Mouse (Mus musculus): ENCODE results near the gene Plekhm3. TPM values are rescaled to one million over a fixed set of nuclear protein-coding genes. Genes with fewer than 3 reads are reported as not detected.

The Plekhm3 gene
- polyA plus RNA-seq, 1 experiment = 4.8 TPM

DNA sequence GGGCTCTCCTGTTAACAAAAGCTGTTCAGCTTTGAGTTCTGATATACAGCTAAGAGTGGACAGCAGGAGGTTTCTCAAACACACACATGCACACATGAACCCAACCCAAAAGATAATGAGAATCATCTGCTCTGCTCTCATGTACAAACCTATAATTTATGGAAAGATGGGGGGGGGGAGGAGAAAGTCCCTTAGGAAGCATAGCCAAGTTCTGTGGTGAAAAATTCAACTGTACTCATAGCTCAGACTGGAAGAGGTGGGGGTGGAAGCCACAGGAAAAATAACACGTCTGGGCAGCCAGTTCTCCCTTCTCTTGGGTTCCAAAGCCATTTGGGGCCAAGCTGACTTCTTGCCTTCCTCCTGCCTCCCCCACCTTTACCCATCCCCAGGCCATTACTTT is 115.7 kb downstream of the Plekhm3 start:
- H3K27ac ChIP-seq (ENCODE audit: control insufficient read depth, insufficient read depth, low read length) = no peak overlapping the region
- TF ChIP-seq CTCF (IDR thresholded peaks at IDR 0.05; ENCODE audit: borderline replicate concordance, control insufficient read depth, extremely low read depth, insufficient read depth, low read length, poor library complexity) (no peak), POLR2A (IDR thresholded peaks at IDR 0.05; ENCODE audit: control insufficient read depth, extremely low read depth, insufficient read depth, low read length, poor library complexity) (no peak)
- 64% methylated on average over 1 of the region's 1 CpGs for WGBS
- H3K27me3 ChIP-seq (ENCODE audit: control insufficient read depth, insufficient read depth, low read length) = no peaks in the 10 kb centered on the region
- H3K36me3 ChIP-seq (ENCODE audit: control insufficient read depth, insufficient read depth, low read length) = no peaks in the 10 kb centered on the region
- H3K4me3 ChIP-seq (ENCODE audit: control insufficient read depth, insufficient read depth, low read length) = no peak overlapping the region
- DNase-seq = no peak
- no peaks in the 10 kb centered on the region for H3K4me1 ChIP-seq (replicated peaks; ENCODE audit: control insufficient read depth, insufficient read depth, low read length)

DNA sequence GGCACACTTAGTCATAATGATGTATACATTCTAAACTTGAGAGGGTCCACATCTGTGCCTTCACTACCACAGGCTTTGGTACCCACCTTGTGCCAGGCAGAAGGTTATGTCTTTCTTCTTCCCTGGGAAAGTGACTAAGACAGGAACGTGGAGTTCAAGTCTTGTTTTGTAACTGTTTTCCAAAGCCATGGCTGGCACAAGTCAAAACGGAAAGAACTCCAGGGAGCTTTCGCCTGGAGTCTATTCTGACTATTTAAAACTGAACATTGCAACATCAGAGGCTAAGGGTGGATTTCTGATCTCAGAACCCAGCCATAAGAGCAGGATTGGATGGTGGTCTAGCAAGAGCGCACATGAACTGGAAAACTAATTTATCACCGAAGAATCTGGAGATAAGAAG is 120.0 kb downstream of the Plekhm3 start:
- no peaks in the 10 kb centered on the region for H3K36me3 ChIP-seq (ENCODE audit: control insufficient read depth, insufficient read depth, low read length)
- H3K4me1 ChIP-seq (replicated peaks; ENCODE audit: control insufficient read depth, insufficient read depth, low read length) = no peaks in the 10 kb centered on the region
- no peak overlapping the region for H3K4me3 ChIP-seq (ENCODE audit: control insufficient read depth, insufficient read depth, low read length)
- H3K27me3 ChIP-seq (ENCODE audit: control insufficient read depth, insufficient read depth, low read length) = no peaks in the 10 kb centered on the region
- whole genome bisulfite sequencing = 96% methylated on average over 5 of the region's 5 CpGs
- no peak overlapping the region for H3K27ac ChIP-seq (ENCODE audit: control insufficient read depth, insufficient read depth, low read length)
- TF ChIP-seq CTCF (IDR thresholded peaks at IDR 0.05; ENCODE audit: borderline replicate concordance, control insufficient read depth, extremely low read depth, insufficient read depth, low read length, poor library complexity) = no peak
- TF ChIP-seq POLR2A (IDR thresholded peaks at IDR 0.05; ENCODE audit: control insufficient read depth, extremely low read depth, insufficient read depth, low read length, poor library complexity) = no peak
- DNase-seq = no peak

DNA sequence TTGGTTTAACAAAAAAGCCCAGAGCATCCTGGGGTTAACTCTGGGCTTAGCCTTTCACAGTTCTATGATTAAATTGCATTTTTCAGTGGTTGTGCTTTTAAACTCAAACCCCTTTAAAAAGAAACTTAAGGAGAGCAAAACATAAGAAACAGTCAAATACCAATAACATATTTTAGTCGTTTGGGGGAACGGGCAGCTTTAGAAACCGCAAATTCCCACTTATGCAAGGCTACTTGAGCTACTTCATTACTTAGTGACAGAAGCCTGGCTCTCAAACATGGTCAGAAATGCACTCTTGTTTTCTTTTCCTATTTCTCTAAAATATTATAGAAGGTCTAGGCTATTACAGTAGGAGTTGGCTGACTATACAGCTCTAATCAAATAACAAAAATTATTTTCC is 120.5 kb downstream of the Plekhm3 start:
- Histone ChIP-seq H3K27me3 (ENCODE audit: control insufficient read depth, insufficient read depth, low read length) (no peaks in the 10 kb centered on the region), H3K36me3 (ENCODE audit: control insufficient read depth, insufficient read depth, low read length) (no peaks in the 10 kb centered on the region), H3K4me1 (replicated peaks; ENCODE audit: control insufficient read depth, insufficient read depth, low read length) (no peaks in the 10 kb centered on the region), H3K27ac (ENCODE audit: control insufficient read depth, insufficient read depth, low read length) (no peak overlapping the region), H3K4me3 (ENCODE audit: control insufficient read depth, insufficient read depth, low read length) (no peak overlapping the region)
- 89% methylated on average over 3 of the region's 3 CpGs for WGBS
- TF ChIP-seq CTCF (IDR thresholded peaks at IDR 0.05; ENCODE audit: borderline replicate concordance, control insufficient read depth, extremely low read depth, insufficient read depth, low read length, poor library complexity) = no peak
- TF ChIP-seq POLR2A (IDR thresholded peaks at IDR 0.05; ENCODE audit: control insufficient read depth, extremely low read depth, insufficient read depth, low read length, poor library complexity) = no peak
- DNase-seq = no peak

DNA sequence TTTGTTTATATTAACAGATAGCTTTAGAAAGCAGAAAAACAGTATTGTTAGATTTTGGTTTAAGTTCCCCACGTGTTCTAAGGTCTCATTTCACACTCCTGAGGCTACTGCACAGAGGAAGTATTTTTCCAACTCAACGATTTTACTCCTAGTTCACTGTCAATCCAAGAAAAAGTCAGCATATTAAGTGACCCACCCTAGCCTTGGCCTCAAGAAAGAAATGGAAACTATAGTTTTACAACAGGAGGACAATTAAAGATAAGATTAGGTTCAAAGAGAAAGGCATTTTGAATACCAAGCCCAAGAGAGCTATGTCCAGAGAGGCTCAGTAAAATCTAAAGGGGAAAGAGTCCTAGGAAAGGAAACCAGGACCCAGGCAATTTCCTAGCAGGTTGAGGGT is 125.1 kb downstream of the Plekhm3 start:
- H3K4me3 ChIP-seq (ENCODE audit: control insufficient read depth, insufficient read depth, low read length) = no peak overlapping the region
- no peak for DNase-seq
- H3K27ac ChIP-seq (ENCODE audit: control insufficient read depth, insufficient read depth, low read length) = no peak overlapping the region
- H3K27me3 ChIP-seq (ENCODE audit: control insufficient read depth, insufficient read depth, low read length) = no peaks in the 10 kb centered on the region
- 77% methylated on average over 2 of the region's 2 CpGs for WGBS
- no peaks in the 10 kb centered on the region for H3K36me3 ChIP-seq (ENCODE audit: control insufficient read depth, insufficient read depth, low read length)
- TF ChIP-seq POLR2A (IDR thresholded peaks at IDR 0.05; ENCODE audit: control insufficient read depth, extremely low read depth, insufficient read depth, low read length, poor library complexity) (no peak), CTCF (IDR thresholded peaks at IDR 0.05; ENCODE audit: borderline replicate concordance, control insufficient read depth, extremely low read depth, insufficient read depth, low read length, poor library complexity) (no peak)
- H3K4me1 ChIP-seq (replicated peaks; ENCODE audit: control insufficient read depth, insufficient read depth, low read length) = no peaks in the 10 kb centered on the region

DNA sequence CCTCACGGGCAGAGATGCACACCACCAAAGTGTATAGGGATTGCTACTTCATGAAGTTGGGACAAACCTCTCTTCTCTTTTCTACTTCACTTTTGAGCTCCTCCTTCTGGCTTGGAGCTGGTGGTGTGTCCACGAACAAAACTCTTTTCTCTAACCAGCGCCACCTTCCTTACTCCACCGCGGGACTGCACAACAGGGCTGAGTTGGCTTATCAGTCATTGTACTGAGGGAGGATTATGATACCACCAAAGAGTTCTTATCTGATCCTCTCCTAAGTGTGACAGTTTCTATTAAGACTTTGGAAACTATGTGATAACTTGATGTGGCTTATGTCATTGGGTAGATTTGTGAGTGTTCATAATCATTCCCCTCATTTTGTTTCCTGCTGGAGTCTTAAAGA is 129.2 kb downstream of the Plekhm3 start:
- 94% methylated on average over 5 of the region's 5 CpGs for WGBS
- Histone ChIP-seq H3K4me1 (replicated peaks; ENCODE audit: control insufficient read depth, insufficient read depth, low read length) (no peaks in the 10 kb centered on the region), H3K36me3 (ENCODE audit: control insufficient read depth, insufficient read depth, low read length) (no peaks in the 10 kb centered on the region), H3K4me3 (ENCODE audit: control insufficient read depth, insufficient read depth, low read length) (no peak overlapping the region), H3K27ac (ENCODE audit: control insufficient read depth, insufficient read depth, low read length) (no peak overlapping the region), H3K27me3 (ENCODE audit: control insufficient read depth, insufficient read depth, low read length) (no peaks in the 10 kb centered on the region)
- TF ChIP-seq CTCF (IDR thresholded peaks at IDR 0.05; ENCODE audit: borderline replicate concordance, control insufficient read depth, extremely low read depth, insufficient read depth, low read length, poor library complexity) (no peak), POLR2A (IDR thresholded peaks at IDR 0.05; ENCODE audit: control insufficient read depth, extremely low read depth, insufficient read depth, low read length, poor library complexity) (no peak)
- DNase-seq = no peak

DNA sequence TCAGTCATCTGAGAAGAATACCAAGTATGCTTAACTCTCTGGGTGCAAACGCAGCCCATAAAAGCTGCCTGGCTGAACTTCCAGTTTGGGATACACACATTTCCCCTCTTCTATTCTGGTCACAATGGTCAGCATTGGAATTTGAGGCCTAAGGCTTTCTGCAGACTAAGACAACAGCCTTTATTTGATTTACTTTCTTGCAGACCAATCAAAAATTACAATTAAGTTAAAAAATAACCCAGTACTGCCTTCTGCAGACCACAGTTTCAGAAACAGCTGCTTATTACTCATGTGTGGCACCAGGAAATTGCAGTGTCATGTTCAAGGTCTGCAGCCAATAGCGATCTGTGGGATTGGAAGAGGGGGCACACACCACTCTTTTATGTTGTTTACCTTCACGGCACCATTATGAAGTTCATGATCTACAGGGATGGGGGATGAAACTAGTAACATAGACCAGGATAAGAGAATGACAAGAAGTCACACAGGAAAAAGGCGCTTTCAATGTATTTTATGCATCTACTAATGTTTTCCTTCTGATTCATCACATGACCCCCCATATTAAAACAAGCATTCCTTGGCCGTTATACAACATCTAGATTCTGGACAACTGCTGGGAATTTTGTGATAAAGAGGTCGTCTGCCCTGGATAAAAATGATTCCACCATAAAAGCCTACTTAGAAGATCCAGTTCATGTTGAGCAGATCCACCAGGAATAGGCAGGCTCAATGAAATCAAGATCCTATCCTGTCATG is 130.1 kb downstream of the Plekhm3 start:
- H3K4me3 ChIP-seq (ENCODE audit: control insufficient read depth, insufficient read depth, low read length) = no peak overlapping the region
- TF ChIP-seq CTCF (IDR thresholded peaks at IDR 0.05; ENCODE audit: borderline replicate concordance, control insufficient read depth, extremely low read depth, insufficient read depth, low read length, poor library complexity) (no peak), POLR2A (IDR thresholded peaks at IDR 0.05; ENCODE audit: control insufficient read depth, extremely low read depth, insufficient read depth, low read length, poor library complexity) (no peak)
- DNase-seq = no peak
- no peaks in the 10 kb centered on the region for H3K36me3 ChIP-seq (ENCODE audit: control insufficient read depth, insufficient read depth, low read length)
- no peaks in the 10 kb centered on the region for H3K27me3 ChIP-seq (ENCODE audit: control insufficient read depth, insufficient read depth, low read length)
- no peaks in the 10 kb centered on the region for H3K4me1 ChIP-seq (replicated peaks; ENCODE audit: control insufficient read depth, insufficient read depth, low read length)
- H3K27ac ChIP-seq (ENCODE audit: control insufficient read depth, insufficient read depth, low read length) = no peak overlapping the region
- 75% methylated on average over 6 of the region's 6 CpGs for WGBS

All from thymus, adult 2 months (tissue).